Comparison of ENCODE assay signal across 11 mouse cellular contexts in the genomic region with DNA sequence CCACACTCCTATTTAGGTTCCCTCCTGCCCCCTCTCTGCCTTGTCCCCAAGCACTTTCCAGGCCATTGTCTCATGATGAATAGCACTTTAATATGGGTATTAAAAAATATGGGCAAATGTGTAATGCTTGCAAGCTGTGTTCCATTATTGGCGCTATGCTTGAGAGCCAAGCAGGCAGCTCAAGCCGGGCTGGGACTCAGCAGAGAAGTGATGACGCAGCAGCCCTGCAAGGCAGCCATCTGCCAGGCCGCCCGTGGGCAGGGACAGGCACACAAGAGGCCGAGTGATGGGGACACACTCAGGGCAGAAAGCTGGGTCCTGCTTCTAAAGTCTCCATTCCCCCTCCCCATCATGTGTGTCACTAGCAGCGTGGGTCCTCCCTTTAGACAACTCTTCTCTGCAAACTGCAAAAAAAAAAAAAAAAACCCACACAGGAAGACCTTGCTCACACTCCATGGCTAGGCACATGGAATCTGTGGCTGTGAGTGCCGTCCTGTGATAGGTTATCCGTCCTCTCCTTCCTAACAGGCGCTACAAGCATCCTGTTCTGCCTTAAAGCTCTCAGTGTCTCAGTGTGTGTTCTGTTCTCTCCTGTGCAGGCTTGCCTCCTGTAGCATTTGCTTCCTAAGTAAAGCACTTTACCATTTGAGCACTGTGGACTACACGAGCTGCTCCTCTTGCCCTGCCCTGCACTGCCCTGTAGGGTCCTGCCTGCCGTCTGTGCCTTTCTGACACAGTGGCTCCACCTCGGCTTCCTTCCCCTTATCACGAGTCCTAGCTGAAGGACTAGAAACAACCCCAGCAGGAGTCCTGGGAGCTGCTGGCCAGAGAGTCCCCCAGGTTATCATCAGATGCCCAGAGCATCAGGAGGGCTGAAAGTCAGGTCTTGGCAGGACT. TPM values are rescaled to one million over a fixed set of nuclear protein-coding genes. Genes with fewer than 3 reads are reported as not detected.
DNase-seq lines count a peak whose midpoint lies in the region; ATAC-seq lines count a peak whose summit lies in the region.
"Had no signal": no experiment of that assay in that cellular context is flagged by ENCODE, and none has a peak within 500 bp of the region (broad histone marks: within the 10 kb centered on the region; RNA-seq: fewer than 3 reads in every experiment).

No protein-coding gene starts in this region.

- ATAC-seq in heart, embryonic 12.5 days (ENCODE audit: insufficient number of reproducible peaks, low FRiP score): peak; percentile 50; the same call in 1 of the 2 replicates
- ATAC-seq in neural tube, embryonic 15.5 days (ENCODE audit: low FRiP score): peak; percentile 51; the same call in 1 of the 2 replicates
- no peak for ATAC-seq in megakaryocyte-erythroid progenitor cell, adult 5-6 weeks (replicated peaks; ENCODE audit: low FRiP score, low TSS enrichment, poor library complexity, severe bottlenecking)
- ATAC-seq: midbrain, embryonic 15.5 days had no signal

- H3K9me3 ChIP-seq in heart, embryonic 12.5 days (replicated peaks): no peaks in the 10 kb centered on the region
- no peaks in the 10 kb centered on the region for H3K9me3 ChIP-seq in neural tube, embryonic 15.5 days (replicated peaks)
- H3K9me3 ChIP-seq: midbrain, embryonic 15.5 days had no signal

- H3K4me3 ChIP-seq in heart, embryonic 12.5 days: no peak overlapping the region
- H3K4me3 ChIP-seq in neural tube, embryonic 15.5 days (replicated peaks): no peak overlapping the region
- H3K4me3 ChIP-seq: midbrain, embryonic 15.5 days had no signal

- 0 out of 2 replicates have a peak, but pooled peaks cover 3% of the 10 kb centered on the region for H3K36me3 ChIP-seq in heart, embryonic 12.5 days
- 0 out of 2 replicates have a peak, but pooled peaks cover 6% of the 10 kb centered on the region for H3K36me3 ChIP-seq in neural tube, embryonic 15.5 days

- DNase-seq in heart, adult 11 months: no peak
- peak; percentile 74 for DNase-seq in right cerebral cortex, postnatal 10 days (ENCODE audit: low spot score in 2 of 2)
- DNase-seq in right cerebral cortex, postnatal 25 days: no peak
- DNase-seq in layer of hippocampus, adult 8-10 months (ENCODE audit: low spot score in 2 of 2): peak; percentile 72 to 75
- DNase-seq in ovary, postnatal 10 days (ENCODE audit: low spot score): no peak
- DNase-seq: adrenal gland, postnatal 14 days; kidney, postnatal 25 days had no signal

- 41% methylated on average over 14 of the region's 14 CpGs for WGBS in heart, embryonic 12.5 days
- 55% methylated on average over 14 of the region's 14 CpGs for WGBS in neural tube, embryonic 15.5 days

- 0 out of 2 replicates have a peak overlapping the region, but pooled peaks have one; percentile 25 for H3K9ac ChIP-seq in heart, embryonic 12.5 days
- H3K9ac ChIP-seq in neural tube, embryonic 15.5 days (replicated peaks): no peak overlapping the region
- H3K9ac ChIP-seq: midbrain, embryonic 15.5 days had no signal

- peaks cover 70% of the 10 kb centered on the region for H3K4me1 ChIP-seq in heart, embryonic 12.5 days (replicated peaks)
- H3K4me1 ChIP-seq in neural tube, embryonic 15.5 days: peaks cover 60% of the 10 kb centered on the region

- H3K4me2 ChIP-seq in heart, embryonic 12.5 days: no peak overlapping the region
- no peak overlapping the region for H3K4me2 ChIP-seq in neural tube, embryonic 15.5 days
- H3K4me2 ChIP-seq: midbrain, embryonic 15.5 days had no signal

- no peaks in the 10 kb centered on the region for H3K27me3 ChIP-seq in heart, embryonic 12.5 days (replicated peaks)
- H3K27me3 ChIP-seq in neural tube, embryonic 15.5 days (replicated peaks): no peaks in the 10 kb centered on the region
- H3K27me3 ChIP-seq: midbrain, embryonic 15.5 days had no signal

- peak overlapping the region; percentile 45 for H3K27ac ChIP-seq in heart, embryonic 12.5 days (ENCODE audit: poor library complexity, severe bottlenecking)
- H3K27ac ChIP-seq in neural tube, embryonic 15.5 days (replicated peaks): peak overlapping the region; percentile 62
- H3K27ac ChIP-seq: midbrain, embryonic 15.5 days had no signal

RNA-seq across cellular contexts. Expression of gene Mtss1l, which starts 15.6 kb away (rescaled TPM):
- polyA plus RNA-seq in heart, embryonic 12.5 days (2016; fragmentation: Nextera tagmentation; extraction: Ambion mirVana): 12.9 and 14.3 TPM in 2 replicates
- total RNA-seq in layer of hippocampus, adult 8-10 months (2022): 100 to 1,000 TPM; 209 to 246 (median 223) TPM
- 21.2 and 31.8 TPM in 2 replicates for polyA plus RNA-seq in neural tube, embryonic 15.5 days (2015; fragmentation: Nextera tagmentation; extraction: Ambion mirVana)
- total RNA-seq in megakaryocyte-erythroid progenitor cell, adult 5-6 weeks (2014; fragmentation: Nextera tagmentation): 0.54 TPM in 1 of 2 replicates, not detected in the other
- total RNA-seq in megakaryocyte-erythroid progenitor cell, adult 5-6 weeks (2017): 0.52 and 0.53 TPM in 2 replicates

Comparison
In these comparisons a context has a peak if more than half of its experiments do, and no peak if none do; other contexts are left out.
1. DNase-seq: peak in right cerebral cortex, postnatal 10 days (2 of 2) and layer of hippocampus, adult 8-10 months (2 of 2); none in heart, adult 11 months (single experiment), right cerebral cortex, postnatal 25 days (single experiment) and ovary, postnatal 10 days (single experiment).
2. RNA of gene Mtss1l, which starts 15.6 kb away (total RNA-seq): 209 to 246 TPM in layer of hippocampus, adult 8-10 months; 0.52 to 0.54 TPM in megakaryocyte-erythroid progenitor cell, adult 5-6 weeks; every median in the first group is over 100 times any median in the second.